Mouse (Mus musculus) cerebellum, adult 2 months (tissue): Measurements from ENCODE around the gene Syt1.

Experiments
- CTCF ChIP-seq: fragments of 200-500 bp; IDR thresholded peaks from 2 replicates; pipeline ENCODE4 v1.5.1; 2011; ENCODE audit warnings: low read depth, mild to moderate bottlenecking, control low read depth, low read length, moderate library complexity, borderline replicate concordance; ENCODE audit not compliant: insufficient read depth
- POLR2A ChIP-seq: fragments of 200-500 bp; IDR thresholded peaks from 2 replicates; pipeline ENCODE4 v1.6.1; 2011; ENCODE audit warnings: low read length, control low read depth, borderline replicate concordance; ENCODE audit not compliant: insufficient read depth

GRCm38 (mm10) chr10:108660295-108660694 is 350.5 kb downstream of the Syt1 start:
- TF ChIP-seq CTCF = no peak
- TF ChIP-seq POLR2A = no peak
